Mouse (Mus musculus) C2C12 (cell line): ENCODE results near the gene Echs1. TPM values are rescaled to one million over a fixed set of nuclear protein-coding genes. Genes with fewer than 3 reads are reported as not detected.

Source experiments
- H3K27me3 ChIP-seq: one replicate; pipeline ENCODE4 v1.6.1; 2011; ENCODE audit not compliant: control insufficient read depth, insufficient read depth, insufficient read length
- H3K36me3 ChIP-seq: one replicate; pipeline ENCODE4 v1.6.1; 2011; ENCODE audit not compliant: control insufficient read depth, insufficient read depth
- H3K4me3 ChIP-seq: one replicate; pipeline ENCODE4 v1.5.1; 2011; ENCODE audit warnings: mild to moderate bottlenecking, control low read depth; ENCODE audit not compliant: poor library complexity, insufficient read depth, severe bottlenecking
- H3K79me2 ChIP-seq: one replicate; pipeline ENCODE4 v1.6.1; 2011; ENCODE audit not compliant: control insufficient read depth, insufficient read depth
- H3K79me3 ChIP-seq: one replicate; pipeline ENCODE4 v1.6.1; 2011; ENCODE audit warnings: low read depth, control low read depth
- H3ac ChIP-seq: one replicate; pipeline ENCODE3; 2011; ENCODE audit warnings: low read depth; ENCODE audit not compliant: control insufficient read depth, insufficient read length
- CEBPB ChIP-seq: IDR thresholded peaks from one replicate; pipeline ENCODE4 v1.6.1; 2011; ENCODE audit warnings: low read depth, mild to moderate bottlenecking, control low read depth, moderate library complexity
- CTCF ChIP-seq: IDR thresholded peaks from one replicate; pipeline ENCODE4 v1.5.1; 2011; ENCODE audit not compliant: control insufficient read depth, insufficient read depth, insufficient read length
- FOSL1 ChIP-seq: IDR thresholded peaks from one replicate; pipeline ENCODE4 v1.8.0; 2011; ENCODE audit warnings: mild to moderate bottlenecking, low read length; ENCODE audit not compliant: poor library complexity, insufficient read depth, severe bottlenecking
- MAX ChIP-seq: IDR thresholded peaks from one replicate; pipeline ENCODE4 v1.6.1; 2011; ENCODE audit warnings: mild to moderate bottlenecking, control low read depth
- MYOD1 ChIP-seq: IDR thresholded peaks from one replicate; pipeline ENCODE4 v1.6.1; 2011; ENCODE audit warnings: low read depth; ENCODE audit not compliant: control insufficient read depth, insufficient read length
- MYOG ChIP-seq: IDR thresholded peaks from one replicate; pipeline ENCODE4 v1.6.1; 2011; ENCODE audit not compliant: control insufficient read depth, insufficient read length; ENCODE audit errors: extremely low read depth
- USF1 ChIP-seq: IDR thresholded peaks from one replicate; pipeline ENCODE4 v1.6.1; 2011; ENCODE audit warnings: low read depth, mild to moderate bottlenecking, control low read depth, moderate library complexity
- polyA plus RNA-seq: library from polyadenylated mRNA; unstranded; fragments of >200 nt; fragmentation: generic; extraction: Trizol; gene quantifications from one replicate; pipeline ENCODE4 v1.2.1, GENCODE M21; 2012; ENCODE audit warnings: missing spikeins

Echs1 gene
- polyA plus RNA-seq, 1 experiment = 149 TPM

- peaks cover 8% of the 10 kb centered on the region for H3K27me3 ChIP-seq
- TF ChIP-seq MYOG (no peak), CEBPB (no peak), CTCF (no peak), MAX (no peak), FOSL1 (no peak), USF1 (no peak), MYOD1 (no peak)
- no peaks in the 10 kb centered on the region for H3K79me3 ChIP-seq
- H3ac ChIP-seq = no peak overlapping the region
- H3K79me2 ChIP-seq = no peaks in the 10 kb centered on the region
- H3K4me3 ChIP-seq = no peak overlapping the region
- H3K36me3 ChIP-seq = no peaks in the 10 kb centered on the region
Observed at GRCm38 (mm10) chr7:140059601-140060000, 56.7 kb downstream of the Echs1 start.

GRCm38 (mm10) chr7:140058528-140058927 is 57.7 kb downstream of the Echs1 start:
- no peaks in the 10 kb centered on the region for H3K79me3 ChIP-seq
- H3ac ChIP-seq = peak overlapping the region; percentile 42
- H3K36me3 ChIP-seq = no peaks in the 10 kb centered on the region
- no peaks in the 10 kb centered on the region for H3K27me3 ChIP-seq
- H3K79me2 ChIP-seq = no peaks in the 10 kb centered on the region
- no peak overlapping the region for H3K4me3 ChIP-seq
- no peak for TF ChIP-seq CEBPB
- no peak for TF ChIP-seq FOSL1
- no peak for TF ChIP-seq USF1
- no peak for TF ChIP-seq CTCF
- no peak for TF ChIP-seq MAX
- TF ChIP-seq MYOG = no peak
- TF ChIP-seq MYOD1 = no peak

GRCm38 (mm10) chr7:140057413-140058407 is 58.6 kb downstream of the Echs1 start:
- H3K27me3 ChIP-seq = no peaks in the 10 kb centered on the region

More at GRCm38 (mm10) chr7:140057413-140058407, 58.6 kb downstream of the Echs1 start:
- Histone ChIP-seq H3K4me3 (peak overlapping the region; percentile 14), H3K79me3 (no peaks in the 10 kb centered on the region), H3K36me3 (no peaks in the 10 kb centered on the region), H3K79me2 (no peaks in the 10 kb centered on the region), H3ac (peak overlapping the region; percentile 51)
- TF ChIP-seq MAX = no peak
- TF ChIP-seq MYOD1 = no peak
- no peak for TF ChIP-seq MYOG
- TF ChIP-seq CTCF = no peak
- TF ChIP-seq CEBPB = no peak
- TF ChIP-seq USF1 = no peak
- no peak for TF ChIP-seq FOSL1

Other genes starting within 250 kb of the Echs1 start
- gene Kndc1, start 221.8 kb downstream of the Echs1 start, polyA plus RNA-seq = not detected
- gene Utf1, start 172.7 kb downstream of the Echs1 start, polyA plus RNA-seq = not detected
- 0.08 TPM for gene 6430531B16Rik, start 137.7 kb downstream of the Echs1 start, polyA plus RNA-seq
- 3.7 TPM for gene Adam8, start 123.9 kb downstream of the Echs1 start, polyA plus RNA-seq
- 55.8 TPM for gene Zfp511, start 80.1 kb downstream of the Echs1 start, polyA plus RNA-seq
- 31.7 TPM for gene Tubgcp2, start 79.8 kb downstream of the Echs1 start, polyA plus RNA-seq
- gene Msx3, start 67.4 kb downstream of the Echs1 start, polyA plus RNA-seq = 0.01 TPM
- not detected for gene Caly, start 33.9 kb downstream of the Echs1 start, polyA plus RNA-seq
- gene Prap1, start 23.1 kb downstream of the Echs1 start, polyA plus RNA-seq = not detected
- gene Fuom, start 14.0 kb downstream of the Echs1 start, polyA plus RNA-seq = 21.5 TPM
- 10.1 TPM for gene Paox, start 677 bp downstream of the Echs1 start, polyA plus RNA-seq
- 16.9 TPM for gene Mtg1, start 21.1 kb upstream of the Echs1 start, polyA plus RNA-seq
- not detected for gene Sprn, start 38.4 kb upstream of the Echs1 start, polyA plus RNA-seq
- gene Olfr522, start 48.3 kb upstream of the Echs1 start, polyA plus RNA-seq = not detected
- not detected for gene Olfr523, start 56.7 kb upstream of the Echs1 start, polyA plus RNA-seq
- not detected for gene Olfr524, start 89.5 kb upstream of the Echs1 start, polyA plus RNA-seq
- not detected for gene Cd163l1, start 101.8 kb upstream of the Echs1 start, polyA plus RNA-seq
- not detected for gene 5830411N06Rik, start 130.8 kb upstream of the Echs1 start, polyA plus RNA-seq
- not detected for gene Olfr525, start 204.4 kb upstream of the Echs1 start, polyA plus RNA-seq
- gene Olfr527, start 217.5 kb upstream of the Echs1 start, polyA plus RNA-seq = not detected
- gene Olfr60, start 245.2 kb upstream of the Echs1 start, polyA plus RNA-seq = not detected